Mouse (Mus musculus): ENCODE data around the gene Gtpbp3. TPM values are rescaled to one million over a fixed set of nuclear protein-coding genes. Genes with fewer than 3 reads are reported as not detected.

Gtpbp3 gene
- total RNA-seq, 2 experiments from 2014 or later = 19.1 to 22.2 TPM

DNA sequence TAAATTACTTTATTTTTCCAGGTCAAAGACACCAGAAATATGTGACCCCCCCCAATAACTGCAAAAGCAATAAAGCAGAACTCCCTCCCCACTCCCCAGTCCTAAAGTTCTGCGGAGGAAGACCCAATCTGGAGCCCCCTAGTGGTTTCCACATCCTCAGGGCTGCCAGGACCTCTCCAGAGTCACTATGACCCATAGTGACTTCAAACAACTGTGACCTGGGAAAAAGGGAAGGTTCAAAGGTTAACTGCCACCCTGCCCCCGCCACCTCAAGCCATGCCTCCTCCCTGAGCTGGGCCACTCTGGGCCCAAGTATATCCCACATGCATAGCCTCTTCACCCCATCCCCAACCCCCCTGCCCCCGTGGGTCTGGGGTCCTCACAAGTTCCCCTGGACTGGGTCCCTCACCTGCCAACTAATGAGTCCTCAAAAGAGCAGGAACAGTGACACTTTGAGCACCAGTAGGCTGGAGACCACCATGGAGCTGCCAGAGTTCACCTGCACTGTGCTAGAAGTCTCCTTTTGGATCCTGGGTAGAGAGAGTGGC, 46.4 kb downstream of the Gtpbp3 start:
- DNase-seq = no peak

DNA sequence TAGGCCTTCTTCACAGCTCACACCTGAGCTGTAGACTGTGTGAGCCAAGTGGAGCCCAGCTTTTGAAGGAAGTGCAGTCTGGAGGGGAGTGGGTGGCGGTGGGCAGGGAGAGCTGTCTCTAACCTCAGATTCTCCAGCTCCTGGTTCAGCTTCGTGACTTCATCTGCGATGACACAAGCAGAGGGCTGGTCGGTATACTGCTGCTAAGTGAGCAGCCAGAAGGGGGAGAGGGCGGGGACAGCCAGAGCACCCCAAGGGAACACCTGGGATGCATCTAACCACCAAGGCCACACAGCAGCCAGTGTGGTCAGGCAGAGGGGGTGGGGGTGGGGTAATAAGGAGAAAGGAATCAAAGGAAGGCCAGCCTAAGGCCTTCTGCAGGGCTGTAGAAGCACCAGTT, 47.8 kb downstream of the Gtpbp3 start:
- DNase-seq = no peak

DNA sequence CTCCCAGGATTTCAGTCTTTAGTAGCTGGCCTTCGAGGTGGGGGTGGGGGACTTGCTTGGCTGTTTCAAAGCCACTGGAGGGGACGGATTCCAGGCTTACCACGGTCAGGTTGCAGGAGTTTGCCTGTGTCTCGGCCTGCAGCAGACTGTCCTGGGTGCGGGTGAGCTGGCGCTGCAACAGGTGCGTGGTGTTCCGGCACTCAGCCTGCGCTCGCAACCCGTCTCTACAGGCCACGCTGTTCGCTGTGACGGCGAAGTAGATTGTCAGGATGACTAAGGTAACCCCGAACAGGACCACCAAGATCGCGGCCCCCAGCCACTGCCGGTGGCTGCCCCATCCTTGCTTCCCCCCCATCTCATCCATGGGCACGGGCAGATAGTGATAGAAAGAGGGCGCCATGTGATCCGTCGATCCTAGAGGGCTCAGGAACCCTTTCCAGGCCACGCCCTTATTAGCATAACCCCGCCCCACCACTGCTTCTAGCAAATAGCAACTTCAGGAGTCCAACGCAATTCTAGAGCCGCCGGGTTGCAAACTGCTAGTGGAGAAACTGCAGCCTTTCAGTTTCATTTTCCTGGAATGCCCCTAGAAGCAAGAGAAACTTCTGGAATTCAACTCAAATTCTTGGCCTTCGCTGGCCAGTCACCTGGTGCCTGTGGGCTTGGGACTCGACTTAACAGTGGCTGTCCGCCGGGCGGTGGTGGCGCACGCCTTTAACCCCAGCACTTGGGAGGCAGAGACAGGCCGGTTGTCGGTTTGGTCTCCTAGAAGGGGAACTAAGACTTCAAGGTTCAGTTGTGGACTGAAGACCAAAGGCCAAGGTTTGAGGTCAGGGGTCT, 49.3 kb downstream of the Gtpbp3 start, which contains the start of gene Bst2:
Gene Bst2 (minus strand): TSS at position 429 of the 840 bp plus-strand sequence.
- DNase-seq = peak; percentile 94 to 96

- peak; percentile 98 to 99 for DNase-seq
Measured at GRCm38 (mm10) chr8:71542632-71543343, 54.9 kb downstream of the Gtpbp3 start, which contains the start of gene Mvb12a. Gene Mvb12a (plus strand): TSS chr8:71542922.

GRCm38 (mm10) chr8:71543755-71544154, 55.9 kb downstream of the Gtpbp3 start:
- no peak for DNase-seq

- DNase-seq = no peak
Measured at GRCm38 (mm10) chr8:71545053-71545452, 57.1 kb downstream of the Gtpbp3 start.

DNA sequence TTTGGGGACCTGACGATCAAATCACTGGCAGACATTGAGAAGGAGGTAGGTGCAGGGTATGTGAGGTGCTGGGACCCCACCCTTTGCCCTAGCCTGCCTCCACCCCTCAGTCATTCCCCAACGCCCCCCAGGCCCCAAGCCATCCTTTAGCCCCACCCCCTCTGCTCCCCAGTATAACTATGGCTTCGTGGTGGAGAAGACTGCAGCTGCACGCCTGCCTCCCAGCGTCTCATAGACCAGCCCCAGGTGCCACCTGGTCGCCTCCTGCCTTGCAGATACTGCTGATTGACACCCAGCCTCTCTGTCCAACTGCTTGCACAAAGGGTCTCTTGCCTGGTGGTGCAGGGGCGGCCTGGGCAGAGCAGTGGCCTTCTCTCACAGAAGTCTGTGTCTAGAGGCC, 59.7 kb downstream of the Gtpbp3 start:
- DNase-seq = no peak

Other genes starting within 250 kb of the Gtpbp3 start
- 10 to 100 TPM; 20.5 to 22.3 TPM for gene Myo9b, start 215.4 kb upstream of the Gtpbp3 start, total RNA-seq (2021)
- 10 to 100 TPM; 25.5 to 29.5 TPM for gene Haus8, start 215.2 kb upstream of the Gtpbp3 start, total RNA-seq (2021)
- 100 to 1,000 TPM; 163 to 174 TPM for gene Use1, start 121.3 kb upstream of the Gtpbp3 start, total RNA-seq (2021)
- gene Ocel1, start 116.8 kb upstream of the Gtpbp3 start, total RNA-seq (2021) = 10 to 100 TPM; 14.2 to 14.9 TPM
- 10 to 100 TPM; 48.0 to 53.8 TPM for gene Nr2f6, start 106.1 kb upstream of the Gtpbp3 start, total RNA-seq (2021)
- 10 to 100 TPM; 20.4 to 23.2 TPM for gene Ushbp1, start 92.3 kb upstream of the Gtpbp3 start, total RNA-seq (2021)
- 10 to 100 TPM; 67.9 to 69.8 TPM for gene Babam1, start 91.2 kb upstream of the Gtpbp3 start, total RNA-seq (2021)
- not detected for gene Ankle1, start 82.1 kb upstream of the Gtpbp3 start, total RNA-seq (2021)
- gene Abhd8, start 24.4 kb upstream of the Gtpbp3 start, total RNA-seq (2021) = 10 to 100 TPM; 23.8 to 26.6 TPM
- gene Mrpl34, start 23.1 kb upstream of the Gtpbp3 start, total RNA-seq (2021) = 100 to 1,000 TPM; 126 to 127 TPM
- gene Dda1, start 18.9 kb upstream of the Gtpbp3 start, total RNA-seq (2021) = 10 to 100 TPM; 31.4 to 32.1 TPM
- 10 to 100 TPM; 16.6 to 16.9 TPM for gene Ano8, start 2.1 kb upstream of the Gtpbp3 start, total RNA-seq (2021)
- 10 to 100 TPM; 23.0 to 30.9 TPM for gene Plvap, start 23.6 kb downstream of the Gtpbp3 start, total RNA-seq (2021)
- not detected for gene Ccdc194, start 37.6 kb downstream of the Gtpbp3 start, total RNA-seq (2021)
- 10 to 100 TPM; 19.3 to 40.2 TPM for gene Bst2, start 49.4 kb downstream of the Gtpbp3 start, total RNA-seq (2021)
- 10 to 100 TPM; 28.4 to 28.5 TPM for gene Mvb12a, start 54.8 kb downstream of the Gtpbp3 start, total RNA-seq (2021)
- under 1 TPM; 0.42 to 0.51 TPM for gene Tmem221, start 70.8 kb downstream of the Gtpbp3 start, total RNA-seq (2021)
- under 1 TPM; 0.15 TPM for gene Nxnl1, start 78.5 kb downstream of the Gtpbp3 start, total RNA-seq (2021)
- 100 to 1,000 TPM; 162 to 202 TPM for gene Slc27a1, start 80.8 kb downstream of the Gtpbp3 start, total RNA-seq (2021)
- gene Pgls, start 104.1 kb downstream of the Gtpbp3 start, total RNA-seq (2021) = 10 to 100 TPM; 66.5 to 72.2 TPM
- 1 to 10 TPM in 1 of 2 experiments, under 1 TPM in 1; 0.99 to 1.0 TPM for gene Fam129c, start 109.5 kb downstream of the Gtpbp3 start, total RNA-seq (2021)
- gene Colgalt1, start 122.9 kb downstream of the Gtpbp3 start, total RNA-seq (2021) = 10 to 100 TPM; 41.6 to 42.4 TPM
- gene Unc13a, start 183.7 kb downstream of the Gtpbp3 start, total RNA-seq (2021) = under 1 TPM; 0.55 to 0.87 TPM
- gene Jak3, start 188.2 kb downstream of the Gtpbp3 start, total RNA-seq (2021) = 1 to 10 TPM; 7.3 to 8.3 TPM
- gene Insl3, start 201.1 kb downstream of the Gtpbp3 start, total RNA-seq (2021) = 1 to 10 TPM; 1.3 to 1.6 TPM
- 1 to 10 TPM; 4.9 to 5.9 TPM for gene B3gnt3, start 213.7 kb downstream of the Gtpbp3 start, total RNA-seq (2021)
- 1 to 10 TPM in 1 of 2 experiments, under 1 TPM in 1; 0.79 to 2.4 TPM for gene Fcho1, start 237.6 kb downstream of the Gtpbp3 start, total RNA-seq (2021)